Mouse (Mus musculus) kidney, embryonic 15.5 days (tissue): ENCODE results near the gene 4930524J08Rik. TPM values are rescaled to one million over a fixed set of nuclear protein-coding genes. Genes with fewer than 3 reads are reported as not detected.

Source experiments
- ATAC-seq: fragments of 200-750 bp; cut with Nextera tagmentation; replicated peaks from 2 replicates; pipeline ENCODE4 v1.8.0; 2017; ENCODE audit warnings: moderate TSS enrichment; ENCODE audit not compliant: low FRiP score
- H3K27ac ChIP-seq: fragments of 300-500 bp; sonication (generic); 2 replicates; pipeline ENCODE4 v1.5.1; 2015; ENCODE audit warnings: mild to moderate bottlenecking, inconsistent platforms
- H3K27me3 ChIP-seq: fragments of 300-500 bp; sonication (generic); 2 replicates; pipeline ENCODE4 v1.6.1; 2015; ENCODE audit warnings: inconsistent platforms
- H3K36me3 ChIP-seq: fragments of 300-500 bp; sonication (generic); 2 replicates; pipeline ENCODE4 v1.6.1; 2015; ENCODE audit warnings: inconsistent platforms
- H3K4me1 ChIP-seq: fragments of 300-500 bp; sonication (generic); 2 replicates; pipeline ENCODE4 v1.6.1; 2015; ENCODE audit warnings: inconsistent platforms
- H3K4me2 ChIP-seq: fragments of 300-500 bp; sonication (generic); 2 replicates; pipeline ENCODE4 v1.6.1; 2015; ENCODE audit warnings: moderate library complexity, mild to moderate bottlenecking, inconsistent platforms
- H3K4me3 ChIP-seq: fragments of 300-500 bp; sonication (generic); replicated peaks from 2 replicates; pipeline ENCODE4 v1.5.1; 2015; ENCODE audit warnings: mild to moderate bottlenecking, inconsistent platforms
- H3K9ac ChIP-seq: fragments of 300-500 bp; sonication (generic); 2 replicates; pipeline ENCODE4 v1.6.1; 2015; ENCODE audit warnings: mild to moderate bottlenecking, inconsistent platforms
- H3K9me3 ChIP-seq: fragments of 300-500 bp; sonication (generic); replicated peaks from 2 replicates; pipeline ENCODE4 v1.6.1; 2016; ENCODE audit warnings: inconsistent platforms
- WGBS: fragments of 180-500 bp; shearing (Covaris S2); methylation state at CpG from one replicate; pipeline ENCODE4 v1.1.7; 2015; ENCODE audit warnings: mixed read lengths; 5-methylcytosine and 5-hydroxymethylcytosine counted together
- polyA plus RNA-seq: library from polyadenylated mRNA; unstranded; fragments of >200 nt; fragmentation: Nextera tagmentation; extraction: Ambion mirVana; gene quantifications from 2 replicates; pipeline ENCODE4 v1.2.1, GENCODE M21; 2015

The 4930524J08Rik gene
- polyA plus RNA-seq, 1 experiment from 2014 or later, result 1.9 TPM

DNA sequence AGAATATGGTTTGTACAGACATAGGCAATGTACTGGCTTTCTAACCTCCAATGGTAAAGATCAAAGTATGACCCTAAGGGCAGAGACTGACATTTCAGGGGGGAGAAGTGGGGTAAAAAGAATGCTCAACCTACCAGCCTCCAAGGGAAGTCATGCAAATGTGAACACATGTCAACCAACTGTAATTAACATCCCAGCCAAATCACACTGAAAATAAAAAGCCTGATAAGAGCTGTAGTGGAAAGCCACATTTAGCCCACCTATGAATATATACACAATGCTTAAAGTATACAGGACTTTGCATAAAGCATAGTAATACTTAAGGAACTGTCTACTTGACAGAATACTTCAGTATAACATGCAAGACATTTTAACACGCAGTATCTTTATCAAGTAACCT is 3.1 kb upstream of the 4930524J08Rik start:
- Histone ChIP-seq H3K27ac (no peak overlapping the region), H3K27me3 (no peaks in the 10 kb centered on the region), H3K36me3 (peaks cover 14% of the 10 kb centered on the region), H3K9ac (no peak overlapping the region), H3K4me2 (peak overlapping the region; percentile 68), H3K4me3 (peak overlapping the region; percentile 94), H3K9me3 (no peaks in the 10 kb centered on the region), H3K4me1 (peaks cover 37% of the 10 kb centered on the region)
- ATAC-seq, result no peak
- WGBS, result 63% methylated on average over 1 of the region's 1 CpGs

DNA sequence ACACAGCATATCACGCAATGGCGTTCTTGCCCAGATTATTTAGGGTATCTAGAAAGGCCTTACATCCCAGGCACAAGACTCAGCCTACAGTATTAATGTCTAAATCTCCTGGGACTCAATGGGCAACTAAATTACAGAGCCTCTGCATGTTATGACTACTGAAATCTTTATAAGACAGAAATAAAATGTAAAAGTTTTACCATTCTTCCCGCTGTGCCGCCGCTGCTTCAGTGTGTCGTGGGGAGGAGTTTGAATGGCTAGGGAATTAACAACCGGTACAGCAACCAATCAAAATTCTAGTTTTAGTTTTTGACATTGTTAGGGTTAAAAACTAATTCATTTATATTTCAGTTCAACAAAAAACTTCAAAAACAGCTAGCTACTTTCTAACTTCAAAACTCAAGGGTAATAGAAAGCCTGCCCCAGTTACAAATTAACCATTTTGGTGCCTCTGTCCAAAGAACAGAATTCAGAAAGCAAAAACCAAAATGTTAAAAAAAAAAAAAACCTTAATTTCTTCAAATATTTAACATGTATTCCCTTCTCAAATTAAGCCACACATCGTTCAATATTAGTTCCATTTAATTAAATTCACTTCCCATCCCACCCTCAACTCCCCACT is 2.4 kb upstream of the 4930524J08Rik start:
- H3K9me3 ChIP-seq, result no peaks in the 10 kb centered on the region
- H3K4me3 ChIP-seq, result peak overlapping the region; percentile 94
- H3K4me2 ChIP-seq, result peak overlapping the region; percentile 68
- peaks cover 12% of the 10 kb centered on the region for H3K36me3 ChIP-seq
- ATAC-seq, result no peak
- peak overlapping the region; percentile 97 for H3K9ac ChIP-seq
- peaks cover 37% of the 10 kb centered on the region for H3K4me1 ChIP-seq
- no peaks in the 10 kb centered on the region for H3K27me3 ChIP-seq
- WGBS, result 6% methylated on average over 8 of the region's 8 CpGs
- no peak overlapping the region for H3K27ac ChIP-seq

DNA sequence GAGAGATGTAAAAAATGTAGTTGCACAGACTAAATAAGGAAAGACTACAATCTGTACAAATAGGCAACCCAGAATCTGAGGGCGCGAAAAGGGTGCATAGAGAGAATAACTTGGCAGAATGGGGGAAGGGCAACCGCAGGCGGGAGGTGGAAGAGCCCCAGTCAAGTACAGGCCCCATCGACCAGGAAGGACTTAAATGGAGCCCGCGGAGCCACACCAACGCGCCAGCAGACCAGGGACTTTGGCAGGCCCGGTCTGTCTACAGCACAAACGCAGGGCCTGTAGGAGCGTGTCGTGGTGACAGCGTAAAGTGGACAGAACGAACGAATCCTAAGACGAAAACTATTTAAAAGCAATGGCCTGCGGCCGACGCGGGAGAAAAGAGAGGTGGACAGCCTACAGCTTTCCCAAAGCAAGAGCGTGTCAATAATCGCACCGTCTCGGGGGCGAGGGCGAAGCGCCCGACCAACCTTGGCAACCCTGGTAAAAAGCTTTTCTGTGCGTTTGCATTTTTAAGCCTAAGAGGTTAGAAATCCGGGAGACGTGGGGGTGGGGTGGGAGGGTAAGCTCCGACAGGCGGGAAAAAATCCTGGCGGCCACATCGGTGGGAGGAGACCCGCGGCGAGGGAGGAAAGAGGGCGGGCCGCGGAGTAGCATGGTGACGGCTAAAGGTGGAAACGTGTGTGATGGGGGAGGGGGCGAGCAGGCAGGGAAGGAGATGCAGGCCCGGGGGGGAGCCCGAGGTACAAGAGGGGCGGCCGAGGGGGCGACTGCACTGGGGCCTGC is 1.2 kb upstream of the 4930524J08Rik start:
- no peaks in the 10 kb centered on the region for H3K9me3 ChIP-seq
- peak overlapping the region; percentile 97 for H3K9ac ChIP-seq
- peaks cover 7% of the 10 kb centered on the region for H3K36me3 ChIP-seq
- no peaks in the 10 kb centered on the region for H3K27me3 ChIP-seq
- WGBS, result under 1% methylated on average over 50 of the region's 50 CpGs
- H3K4me1 ChIP-seq, result peaks cover 35% of the 10 kb centered on the region
- H3K4me2 ChIP-seq, result peak overlapping the region; percentile 68
- peak; percentile 66 for ATAC-seq
- peak overlapping the region; percentile 100 for H3K27ac ChIP-seq
- peak overlapping the region; percentile 94 for H3K4me3 ChIP-seq

DNA sequence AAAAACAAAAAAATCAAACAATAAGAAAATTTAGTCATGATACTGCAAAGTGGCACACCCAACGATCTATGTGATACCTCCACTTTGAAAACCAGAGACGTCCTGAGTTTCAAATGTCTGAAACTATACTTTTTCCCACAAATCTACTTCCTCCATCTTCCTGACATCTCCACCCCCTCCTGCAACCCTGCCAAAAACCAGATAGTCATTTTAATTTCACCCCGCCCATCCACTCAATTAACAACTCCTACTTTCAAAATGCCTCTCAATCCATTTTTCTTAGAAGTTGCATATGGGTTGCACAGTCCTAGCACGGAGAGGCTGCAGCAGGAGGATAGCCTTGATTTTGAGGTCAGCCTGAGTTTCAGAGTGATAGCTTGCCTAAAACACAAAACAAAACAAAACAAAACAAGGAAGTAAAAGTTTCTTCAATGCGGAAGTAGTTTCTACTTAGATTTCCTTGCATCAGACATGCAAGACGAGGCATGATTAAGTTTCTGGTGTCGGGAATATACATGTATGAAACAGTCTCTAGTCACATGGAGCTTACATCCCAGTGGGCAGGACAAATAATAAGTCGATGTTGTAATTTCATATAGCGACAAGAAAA is 4.7 kb downstream of the 4930524J08Rik start:
- H3K27ac ChIP-seq, result no peak overlapping the region
- no peak for ATAC-seq
- no peaks in the 10 kb centered on the region for H3K9me3 ChIP-seq
- H3K27me3 ChIP-seq, result no peaks in the 10 kb centered on the region
- WGBS, result 88% methylated on average over 9 of the region's 9 CpGs
- H3K4me3 ChIP-seq, result no peak overlapping the region
- peaks cover 8% of the 10 kb centered on the region; the same call in 1 of the 2 replicates for H3K4me1 ChIP-seq
- no peaks in the 10 kb centered on the region; the same call in 1 of the 2 replicates for H3K36me3 ChIP-seq
- H3K9ac ChIP-seq, result no peak overlapping the region
- no peak overlapping the region for H3K4me2 ChIP-seq

DNA sequence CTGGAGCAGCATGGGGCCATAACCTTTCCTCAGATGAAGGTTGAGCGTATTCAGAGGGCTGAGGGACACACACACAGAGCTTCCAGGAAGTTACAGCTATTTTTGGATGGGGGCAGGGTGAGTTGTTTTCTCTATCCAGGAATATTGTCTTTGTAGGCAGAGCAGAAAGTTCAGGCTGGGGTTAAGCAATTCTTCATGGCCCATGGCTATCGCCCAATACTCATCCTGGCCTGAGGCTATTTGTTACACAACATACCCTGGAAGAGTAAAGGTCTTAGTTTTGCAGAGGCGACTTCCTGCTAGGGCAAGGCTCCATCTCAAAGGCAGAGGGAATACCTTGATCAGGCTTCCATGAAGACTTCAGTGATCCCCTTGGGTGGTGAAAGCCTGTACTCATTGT is 15.3 kb downstream of the 4930524J08Rik start:
- Histone ChIP-seq H3K36me3 (no peaks in the 10 kb centered on the region), H3K4me1 (no peaks in the 10 kb centered on the region), H3K27me3 (no peaks in the 10 kb centered on the region), H3K4me2 (no peak overlapping the region), H3K27ac (no peak overlapping the region), H3K4me3 (no peak overlapping the region), H3K9me3 (no peaks in the 10 kb centered on the region), H3K9ac (no peak overlapping the region)
- 75% methylated on average over 3 of the region's 3 CpGs for WGBS
- no peak for ATAC-seq

DNA sequence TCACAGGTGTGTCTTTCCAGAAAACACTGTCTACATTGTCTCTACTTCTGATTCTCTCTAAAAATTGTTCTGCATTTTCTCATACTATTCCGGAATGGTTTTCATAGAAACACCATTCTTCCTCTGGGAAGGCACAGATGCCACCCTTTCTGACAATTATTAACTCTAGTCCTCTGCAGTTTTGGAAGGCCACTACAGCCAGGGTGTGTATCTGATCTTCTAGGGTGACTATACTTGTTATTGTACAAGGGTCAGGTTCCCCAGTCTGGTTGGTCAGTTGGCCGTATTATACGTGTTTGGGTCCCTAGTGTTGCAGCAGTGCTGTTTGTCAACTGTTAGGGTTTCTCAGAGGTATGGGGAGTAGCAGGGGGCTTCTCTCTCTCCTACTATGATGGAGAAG is 15.8 kb downstream of the 4930524J08Rik start:
- no peaks in the 10 kb centered on the region for H3K27me3 ChIP-seq
- 89% methylated on average over 3 of the region's 3 CpGs for WGBS
- no peak overlapping the region for H3K27ac ChIP-seq
- no peak overlapping the region for H3K4me2 ChIP-seq
- H3K36me3 ChIP-seq, result no peaks in the 10 kb centered on the region
- H3K9me3 ChIP-seq, result no peaks in the 10 kb centered on the region
- H3K9ac ChIP-seq, result no peak overlapping the region
- H3K4me1 ChIP-seq, result no peaks in the 10 kb centered on the region
- H3K4me3 ChIP-seq, result no peak overlapping the region
- no peak for ATAC-seq

DNA sequence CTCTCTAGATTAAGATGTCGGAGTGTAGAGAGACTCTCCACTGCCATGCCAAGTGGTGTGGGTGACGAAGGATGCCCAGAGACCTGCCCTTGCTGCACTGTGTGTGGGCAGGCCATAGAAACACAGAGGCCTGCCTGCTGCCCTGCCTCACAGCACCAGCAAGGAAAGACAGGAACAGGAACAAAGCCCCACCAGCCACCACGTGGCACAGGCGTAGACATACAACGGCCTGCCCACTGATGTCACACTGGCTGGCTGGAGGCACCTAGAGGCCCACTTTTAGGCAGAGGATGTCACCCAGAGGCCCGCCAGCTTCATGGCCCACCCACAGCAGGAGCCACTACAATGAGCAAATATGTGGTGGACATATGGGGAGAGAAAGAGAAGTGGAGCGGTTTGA is 21.2 kb downstream of the 4930524J08Rik start:
- Histone ChIP-seq H3K9ac (no peak overlapping the region), H3K9me3 (no peaks in the 10 kb centered on the region), H3K27ac (no peak overlapping the region), H3K4me3 (no peak overlapping the region), H3K27me3 (no peaks in the 10 kb centered on the region), H3K36me3 (no peaks in the 10 kb centered on the region), H3K4me1 (no peaks in the 10 kb centered on the region), H3K4me2 (no peak overlapping the region)
- 79% methylated on average over 7 of the region's 7 CpGs for WGBS
- no peak for ATAC-seq

DNA sequence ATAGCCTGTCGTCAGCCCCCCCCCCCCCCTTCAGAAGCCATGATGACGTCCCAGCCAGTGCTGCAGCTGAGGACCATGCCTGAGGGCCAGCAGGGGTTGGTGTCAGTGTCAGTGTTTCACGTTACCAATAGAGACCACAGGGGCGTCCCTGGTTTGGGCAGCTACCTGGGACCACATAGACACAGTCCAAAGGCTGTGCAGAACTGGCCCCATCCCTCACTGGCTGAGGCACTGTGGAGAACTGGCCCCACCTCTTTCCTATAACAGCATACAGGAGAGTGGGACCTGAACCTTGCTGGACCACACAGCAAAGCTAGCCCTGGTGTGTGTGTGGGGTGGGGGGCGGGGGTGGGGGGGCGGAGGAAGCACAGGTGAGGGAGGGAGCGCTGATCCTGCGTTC is 21.6 kb downstream of the 4930524J08Rik start:
- H3K4me1 ChIP-seq, result no peaks in the 10 kb centered on the region
- H3K27ac ChIP-seq, result no peak overlapping the region
- WGBS, result 36% methylated on average over 8 of the region's 8 CpGs
- H3K4me2 ChIP-seq, result no peak overlapping the region
- H3K36me3 ChIP-seq, result no peaks in the 10 kb centered on the region
- no peaks in the 10 kb centered on the region for H3K9me3 ChIP-seq
- no peak for ATAC-seq
- no peaks in the 10 kb centered on the region for H3K27me3 ChIP-seq
- H3K9ac ChIP-seq, result no peak overlapping the region
- H3K4me3 ChIP-seq, result no peak overlapping the region

DNA sequence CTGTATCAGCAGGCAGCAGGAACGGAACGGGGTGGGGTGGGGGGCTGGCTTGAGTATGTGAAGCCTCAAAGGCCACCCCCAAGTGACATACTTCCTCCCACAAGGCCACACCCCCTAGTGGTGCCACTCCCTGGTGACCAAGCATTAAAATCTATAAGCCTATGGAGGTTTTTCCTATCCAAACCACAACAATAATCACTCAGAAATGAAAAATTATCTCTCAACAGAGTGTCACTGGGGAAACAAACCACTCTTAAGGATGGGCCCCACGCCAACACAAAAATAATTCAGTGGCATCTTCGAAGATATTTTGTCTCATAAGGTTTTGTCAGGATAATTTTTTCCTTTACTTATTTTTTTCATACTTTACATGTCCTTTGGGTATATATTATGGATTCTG is 25.0 kb downstream of the 4930524J08Rik start:
- no peaks in the 10 kb centered on the region for H3K4me1 ChIP-seq
- no peak for ATAC-seq
- H3K4me3 ChIP-seq, result no peak overlapping the region
- H3K9ac ChIP-seq, result no peak overlapping the region
- 89% methylated on average over 4 of the region's 4 CpGs for WGBS
- H3K4me2 ChIP-seq, result no peak overlapping the region
- no peaks in the 10 kb centered on the region for H3K36me3 ChIP-seq
- no peaks in the 10 kb centered on the region for H3K9me3 ChIP-seq
- H3K27ac ChIP-seq, result no peak overlapping the region
- H3K27me3 ChIP-seq, result no peaks in the 10 kb centered on the region

DNA sequence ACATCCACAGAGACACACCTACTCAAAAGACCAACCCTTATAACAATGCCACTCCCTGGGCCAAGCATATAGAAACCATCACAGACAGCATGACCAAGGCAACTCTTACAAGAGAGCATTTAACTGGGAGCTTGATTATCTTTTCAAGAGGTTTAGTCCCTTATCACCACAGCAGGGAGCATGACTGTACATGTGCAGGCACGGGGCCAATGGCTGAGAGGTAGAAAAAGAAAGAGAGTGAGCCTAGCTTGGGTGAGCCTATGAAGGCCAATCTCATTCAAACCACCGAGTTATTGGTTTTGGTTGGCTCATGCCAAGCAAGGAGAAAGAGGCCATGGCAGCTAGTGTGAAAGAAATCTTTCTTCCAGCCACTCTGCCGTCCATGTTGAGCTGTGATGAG is 26.6 kb downstream of the 4930524J08Rik start:
- 79% methylated on average over 3 of the region's 3 CpGs for WGBS
- Histone ChIP-seq H3K4me2 (no peak overlapping the region), H3K27ac (no peak overlapping the region), H3K27me3 (no peaks in the 10 kb centered on the region), H3K9me3 (no peaks in the 10 kb centered on the region), H3K36me3 (no peaks in the 10 kb centered on the region), H3K9ac (no peak overlapping the region), H3K4me1 (no peaks in the 10 kb centered on the region), H3K4me3 (no peak overlapping the region)
- ATAC-seq, result no peak

DNA sequence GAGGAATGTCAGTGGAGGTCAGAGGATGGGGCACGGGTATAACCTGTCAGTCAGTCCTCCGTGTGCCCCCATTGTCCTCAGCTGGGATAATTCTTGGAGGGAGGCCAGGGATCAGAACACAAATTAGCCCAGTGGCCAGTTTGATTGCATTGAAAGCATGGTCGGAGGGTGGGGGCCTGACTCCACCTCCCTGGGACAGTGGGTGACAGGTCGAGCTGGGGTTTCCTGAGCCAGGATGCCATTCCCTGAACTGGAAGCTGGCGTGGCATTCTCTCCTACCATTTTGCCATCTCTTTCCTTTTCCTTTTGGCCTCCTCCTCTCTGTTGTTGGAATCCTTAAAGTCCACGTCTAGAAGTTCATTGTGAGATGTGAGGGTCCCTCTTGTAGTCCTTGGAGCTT is 27.0 kb downstream of the 4930524J08Rik start:
- Histone ChIP-seq H3K9me3 (no peaks in the 10 kb centered on the region), H3K36me3 (no peaks in the 10 kb centered on the region), H3K4me3 (no peak overlapping the region), H3K4me1 (no peaks in the 10 kb centered on the region), H3K4me2 (no peak overlapping the region), H3K27me3 (no peaks in the 10 kb centered on the region), H3K9ac (no peak overlapping the region), H3K27ac (no peak overlapping the region)
- ATAC-seq, result no peak
- WGBS, result 81% methylated on average over 6 of the region's 6 CpGs

DNA sequence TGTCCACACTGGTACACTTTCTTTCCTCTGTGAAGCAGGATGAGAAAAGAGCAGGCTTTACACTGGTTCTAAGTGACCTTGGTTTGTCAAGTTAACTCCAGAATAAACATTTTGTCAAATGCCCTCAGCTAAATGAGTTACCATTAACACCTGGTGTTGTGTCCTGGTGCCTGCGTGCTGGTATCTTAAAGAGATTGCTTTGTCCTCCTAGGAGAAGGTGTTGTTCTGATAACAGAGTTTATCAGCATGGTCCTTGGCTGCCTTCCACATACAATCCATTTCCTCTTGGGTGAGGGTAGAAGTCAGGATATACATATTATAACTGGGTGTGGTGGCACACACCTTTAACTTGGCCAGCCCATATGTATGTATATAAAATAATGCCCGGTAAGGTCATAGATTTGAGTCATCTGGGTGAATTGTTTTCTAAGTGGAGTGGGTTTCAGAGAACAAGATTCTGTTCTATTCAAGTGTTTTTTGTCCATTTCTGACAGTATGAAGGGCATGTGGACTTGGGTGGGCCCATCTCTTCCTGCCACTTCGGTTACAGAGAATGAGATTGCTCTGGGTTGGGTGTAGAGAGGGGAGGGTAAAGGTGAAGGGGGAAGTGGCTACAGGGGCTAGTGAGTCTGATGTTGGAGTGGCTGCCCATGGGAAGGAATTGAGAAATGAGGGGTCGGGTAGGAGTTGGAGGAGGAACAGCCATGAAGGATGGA is 27.6 kb downstream of the 4930524J08Rik start:
- no peak overlapping the region for H3K27ac ChIP-seq
- H3K9ac ChIP-seq, result no peak overlapping the region
- H3K27me3 ChIP-seq, result no peaks in the 10 kb centered on the region
- no peaks in the 10 kb centered on the region for H3K36me3 ChIP-seq
- no peaks in the 10 kb centered on the region for H3K4me1 ChIP-seq
- no peak for ATAC-seq
- H3K4me2 ChIP-seq, result no peak overlapping the region
- WGBS, result 85% methylated on average over 4 of the region's 4 CpGs
- no peaks in the 10 kb centered on the region for H3K9me3 ChIP-seq
- H3K4me3 ChIP-seq, result no peak overlapping the region
